Mouse (Mus musculus) hindbrain, embryonic 12.5 days (tissue): ENCODE measurements around the gene Trim71. TPM values are rescaled to one million over a fixed set of nuclear protein-coding genes. Genes with fewer than 3 reads are reported as not detected.

Source experiments
- ATAC-seq: fragments of 200-750 bp; cut with Nextera tagmentation; 2 replicates; pipeline ENCODE4 v1.8.0; 2017; ENCODE audit warnings: moderate TSS enrichment; ENCODE audit not compliant: low FRiP score
- H3K27ac ChIP-seq: fragments of 300-500 bp; sonication (generic); 2 replicates; pipeline ENCODE4 v1.5.1; 2016; ENCODE audit warnings: mild to moderate bottlenecking
- H3K27me3 ChIP-seq: fragments of 300-500 bp; sonication (generic); 2 replicates; pipeline ENCODE4 v1.6.1; 2016; ENCODE audit warnings: mild to moderate bottlenecking
- H3K36me3 ChIP-seq: fragments of 300-500 bp; sonication (generic); 2 replicates; pipeline ENCODE4 v1.6.1; 2016; ENCODE audit warnings: mild to moderate bottlenecking
- H3K4me1 ChIP-seq: fragments of 300-500 bp; sonication (generic); 2 replicates; pipeline ENCODE4 v1.6.1; 2016
- H3K4me2 ChIP-seq: fragments of 300-500 bp; sonication (generic); replicated peaks from 2 replicates; pipeline ENCODE4 v1.6.1; 2016; ENCODE audit warnings: mild to moderate bottlenecking
- H3K4me3 ChIP-seq: fragments of 300-500 bp; sonication (generic); 2 replicates; pipeline ENCODE4 v1.5.1; 2016; ENCODE audit warnings: mild to moderate bottlenecking
- H3K9ac ChIP-seq: fragments of 300-500 bp; sonication (generic); 2 replicates; pipeline ENCODE4 v1.6.1; 2016; ENCODE audit warnings: mild to moderate bottlenecking, moderate library complexity
- H3K9me3 ChIP-seq: fragments of 300-500 bp; sonication (generic); replicated peaks from 2 replicates; pipeline ENCODE4 v1.6.1; 2016; ENCODE audit warnings: mild to moderate bottlenecking
- WGBS: fragments of 180-500 bp; shearing (Covaris S2); methylation state at CpG from one replicate; pipeline ENCODE4 v1.1.7; 2016; 5-methylcytosine and 5-hydroxymethylcytosine counted together
- polyA plus RNA-seq: library from polyadenylated mRNA; unstranded; fragments of >200 nt; fragmentation: Nextera tagmentation; extraction: Ambion mirVana; gene quantifications from 2 replicates; pipeline ENCODE4 v1.2.1, GENCODE M21; 2016

Trim71 gene
- 1.2 and 1.3 TPM in 2 replicates for polyA plus RNA-seq

- Histone ChIP-seq H3K9ac (peak within 1 kb of the TSS; percentile 82), H3K27me3 (peaks cover 8% of the 10 kb centered on the region; the same call in 1 of the 2 replicates), H3K4me2 (peak within 1 kb of the TSS; percentile 76), H3K4me3 (peak within 1 kb of the TSS; percentile 72), H3K9me3 (no peaks in the 10 kb centered on the region), H3K36me3 (no peaks in the 10 kb centered on the region), H3K27ac (peak within 1 kb of the TSS; percentile 91), H3K4me1 (peaks cover 34% of the 10 kb centered on the region)
- WGBS, result under 1% methylated on average over 85 of the region's 91 CpGs
- peak; percentile 78 for ATAC-seq
These were observed at the start of gene Trim71 for GRCm38 (mm10) chr9:114563761-114564606. Gene Trim71, minus strand, starts transcription at chr9:114564369.

DNA sequence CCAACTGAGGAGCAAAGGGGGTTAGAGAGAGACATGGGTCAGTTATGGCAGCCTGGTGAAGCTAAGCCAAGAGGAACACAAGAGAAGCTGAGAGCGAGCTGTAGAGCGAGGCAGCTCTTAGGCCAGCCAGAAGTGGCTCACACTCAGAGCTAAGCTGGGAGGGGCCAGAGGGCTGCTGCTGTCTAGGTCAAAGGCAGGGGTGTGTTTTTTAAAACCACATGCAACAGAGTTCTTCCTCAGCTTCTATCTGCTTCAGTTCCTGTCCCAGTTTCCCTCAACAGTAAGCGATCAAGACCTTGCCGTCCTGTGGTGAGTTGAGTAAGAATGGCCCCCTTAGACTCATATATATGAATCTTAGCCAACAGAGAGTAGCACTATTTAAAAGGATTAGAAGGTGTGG, 48.9 kb upstream of the Trim71 start:
- no peak for ATAC-seq
- no peak overlapping the region for H3K27ac ChIP-seq
- no peak overlapping the region for H3K9ac ChIP-seq
- H3K27me3 ChIP-seq, result no peaks in the 10 kb centered on the region
- H3K36me3 ChIP-seq, result peaks cover 74% of the 10 kb centered on the region
- H3K4me3 ChIP-seq, result no peak overlapping the region
- no peaks in the 10 kb centered on the region for H3K9me3 ChIP-seq
- WGBS, result 97% methylated on average over 4 of the region's 4 CpGs
- H3K4me1 ChIP-seq, result no peaks in the 10 kb centered on the region
- no peak overlapping the region for H3K4me2 ChIP-seq

DNA sequence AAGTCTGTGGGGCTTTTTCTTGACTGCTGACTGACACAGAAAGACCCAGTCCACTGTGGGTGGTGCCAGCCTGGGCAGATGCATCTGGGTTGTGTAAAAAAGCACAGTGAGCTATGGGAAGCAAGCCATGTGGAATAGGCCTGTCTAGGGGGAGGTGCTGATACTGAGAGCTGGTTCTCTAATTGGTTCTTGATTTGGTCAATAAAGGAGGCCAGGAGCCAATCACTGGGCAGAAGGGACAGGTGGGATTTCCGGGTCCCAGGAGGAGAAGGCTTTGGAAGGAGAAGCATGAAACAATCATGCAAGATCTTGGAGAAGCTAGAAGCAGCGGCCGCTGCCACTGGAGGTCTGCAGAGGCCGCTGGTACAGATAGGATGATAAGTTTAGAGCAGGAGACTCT, 48.4 kb upstream of the Trim71 start:
- Histone ChIP-seq H3K36me3 (peaks cover 74% of the 10 kb centered on the region), H3K9ac (no peak overlapping the region), H3K27ac (no peak overlapping the region), H3K4me1 (no peaks in the 10 kb centered on the region), H3K4me3 (no peak overlapping the region), H3K4me2 (no peak overlapping the region), H3K27me3 (no peaks in the 10 kb centered on the region), H3K9me3 (no peaks in the 10 kb centered on the region)
- ATAC-seq, result no peak
- 93% methylated on average over 4 of the region's 4 CpGs for WGBS

DNA sequence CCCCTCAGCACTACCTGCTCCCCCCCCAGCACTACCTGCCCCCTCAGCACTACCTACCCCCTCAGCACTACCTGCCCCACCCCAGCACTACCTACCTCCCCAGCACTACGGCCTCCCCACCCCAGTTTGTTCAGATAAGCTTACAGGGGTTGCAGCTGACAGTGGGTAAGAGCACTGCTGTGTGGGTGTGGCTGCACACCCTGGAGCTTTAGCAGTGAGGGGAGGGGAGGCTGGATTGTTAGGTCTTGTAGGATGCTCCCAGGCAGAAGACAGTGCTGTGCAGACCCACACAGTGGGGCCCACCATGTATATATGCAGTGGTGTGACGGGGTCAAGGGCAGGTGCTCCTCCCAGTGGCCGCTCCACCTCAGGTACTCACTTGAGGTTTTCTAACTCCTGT, 46.1 kb upstream of the Trim71 start:
- Histone ChIP-seq H3K27me3 (no peaks in the 10 kb centered on the region), H3K9me3 (no peaks in the 10 kb centered on the region), H3K4me3 (no peak overlapping the region), H3K36me3 (peaks cover 77% of the 10 kb centered on the region), H3K27ac (no peak overlapping the region), H3K4me1 (no peaks in the 10 kb centered on the region), H3K4me2 (no peak overlapping the region), H3K9ac (no peak overlapping the region)
- 98% methylated on average over 3 of the region's 3 CpGs for WGBS
- ATAC-seq, result no peak

- H3K9ac ChIP-seq, result no peak overlapping the region
- ATAC-seq, result no peak
- H3K4me3 ChIP-seq, result no peak overlapping the region
- H3K4me1 ChIP-seq, result no peaks in the 10 kb centered on the region
- no peak overlapping the region for H3K4me2 ChIP-seq
- peaks cover 49% of the 10 kb centered on the region for H3K36me3 ChIP-seq
- no peak overlapping the region for H3K27ac ChIP-seq
- no peaks in the 10 kb centered on the region for H3K27me3 ChIP-seq
- H3K9me3 ChIP-seq, result no peaks in the 10 kb centered on the region
- 56% methylated on average over 12 of the region's 12 CpGs for WGBS
These were observed 39.8 kb upstream of the Trim71 start for GRCm38 (mm10) chr9:114603876-114604540.

DNA sequence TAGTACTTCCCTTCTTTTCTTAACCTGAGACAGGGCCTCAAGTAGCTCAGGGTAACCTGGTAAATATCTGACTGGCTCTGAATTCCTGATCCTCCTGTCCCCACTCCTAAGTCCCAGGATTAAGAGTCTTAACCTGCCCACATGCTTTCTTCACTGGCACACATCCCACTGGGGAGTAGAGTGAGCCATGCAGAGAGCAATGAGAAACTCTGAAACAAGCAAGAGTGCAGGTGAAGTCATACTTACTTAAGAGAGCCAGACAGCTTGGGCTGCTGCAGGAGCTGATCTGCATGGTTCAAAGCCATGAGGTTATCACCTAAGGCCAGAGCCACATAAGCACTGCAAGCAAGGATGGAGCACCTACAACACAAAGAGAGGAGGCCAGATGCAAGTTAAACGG, 36.9 kb upstream of the Trim71 start:
- WGBS, result 63% methylated on average over 1 of the region's 1 CpGs
- no peak overlapping the region for H3K4me2 ChIP-seq
- ATAC-seq, result no peak
- H3K36me3 ChIP-seq, result peaks cover 50% of the 10 kb centered on the region
- no peaks in the 10 kb centered on the region for H3K9me3 ChIP-seq
- H3K4me1 ChIP-seq, result no peaks in the 10 kb centered on the region
- no peak overlapping the region for H3K9ac ChIP-seq
- H3K4me3 ChIP-seq, result no peak overlapping the region
- H3K27ac ChIP-seq, result no peak overlapping the region
- no peaks in the 10 kb centered on the region for H3K27me3 ChIP-seq

GRCm38 (mm10) chr9:114585017-114585345, 20.8 kb upstream of the Trim71 start:
- WGBS, result 37% methylated on average over 5 of the region's 5 CpGs
- no peak; the same call in 1 of the 2 replicates for ATAC-seq
- Histone ChIP-seq H3K9ac (no peak overlapping the region), H3K4me3 (no peak overlapping the region), H3K27me3 (no peaks in the 10 kb centered on the region), H3K9me3 (no peaks in the 10 kb centered on the region), H3K36me3 (peaks cover 35% of the 10 kb centered on the region), H3K4me2 (no peak overlapping the region), H3K4me1 (peaks cover 10% of the 10 kb centered on the region), H3K27ac (no peak overlapping the region)

DNA sequence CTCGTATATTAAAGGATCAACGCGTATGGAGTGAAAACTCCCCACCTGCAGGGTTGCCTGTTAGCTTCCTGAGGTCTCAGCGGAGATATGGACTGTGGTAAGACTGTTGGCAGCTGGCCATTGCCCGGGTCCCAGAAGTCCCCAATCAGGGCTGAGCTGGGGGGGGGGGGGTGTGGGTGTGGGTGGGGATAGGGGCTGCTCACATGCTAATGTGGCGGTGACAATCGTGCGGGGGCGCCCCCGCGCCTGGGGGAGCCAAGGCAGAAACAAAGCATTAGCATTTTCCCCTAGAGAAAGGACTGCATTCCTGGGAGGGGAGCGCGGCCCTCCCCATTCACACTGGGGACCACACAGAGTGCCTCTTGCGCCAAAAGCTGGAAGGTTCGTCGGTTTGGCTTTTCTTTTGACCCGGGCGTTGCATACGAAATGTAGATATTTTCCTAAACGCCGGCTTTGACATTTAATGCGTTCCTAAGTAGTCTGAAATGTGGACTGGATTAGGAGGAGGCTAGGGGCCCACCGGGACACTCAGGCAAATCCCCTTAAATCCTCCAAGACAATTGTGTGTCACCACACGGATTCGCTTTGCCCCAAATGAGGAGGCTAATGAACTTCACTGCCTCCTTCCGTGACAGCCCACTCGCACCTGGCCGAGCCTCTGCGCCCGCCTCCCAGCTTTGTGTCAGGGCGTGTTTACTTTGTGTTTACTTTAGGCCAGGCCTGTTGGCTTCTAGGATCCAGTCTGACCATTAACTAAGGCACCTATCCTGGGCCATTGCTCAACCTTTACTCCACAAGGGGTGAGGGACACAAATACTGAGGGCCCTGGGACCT, 20.2 kb upstream of the Trim71 start:
- Histone ChIP-seq H3K4me1 (peaks cover 10% of the 10 kb centered on the region), H3K36me3 (peaks cover 29% of the 10 kb centered on the region), H3K27ac (peak overlapping the region; percentile 40; the same call in 1 of the 2 replicates), H3K9ac (0 out of 2 replicates have a peak overlapping the region, but pooled peaks have one; percentile 23), H3K4me2 (peak overlapping the region; percentile 52), H3K4me3 (peak overlapping the region; percentile 22), H3K27me3 (no peaks in the 10 kb centered on the region), H3K9me3 (no peaks in the 10 kb centered on the region)
- ATAC-seq, result peak; percentile 89
- 2% methylated on average over 31 of the region's 31 CpGs for WGBS

- Histone ChIP-seq H3K9me3 (no peaks in the 10 kb centered on the region), H3K36me3 (peaks cover 23% of the 10 kb centered on the region), H3K4me3 (peak overlapping the region; percentile 22), H3K27me3 (no peaks in the 10 kb centered on the region), H3K27ac (peak overlapping the region; percentile 40), H3K4me1 (peaks cover 10% of the 10 kb centered on the region), H3K9ac (0 out of 2 replicates have a peak overlapping the region, but pooled peaks have one; percentile 23), H3K4me2 (peak overlapping the region; percentile 52)
- ATAC-seq, result peak; percentile 76
- 1% methylated on average over 23 of the region's 23 CpGs for WGBS
These were observed 19.6 kb upstream of the Trim71 start for GRCm38 (mm10) chr9:114583812-114584182.

- Histone ChIP-seq H3K36me3 (no peaks in the 10 kb centered on the region), H3K9ac (no peak overlapping the region), H3K4me2 (no peak overlapping the region), H3K27me3 (no peaks in the 10 kb centered on the region), H3K9me3 (no peaks in the 10 kb centered on the region), H3K27ac (no peak overlapping the region), H3K4me3 (no peak overlapping the region), H3K4me1 (no peaks in the 10 kb centered on the region)
- no peak for ATAC-seq
- WGBS, result 71% methylated on average over 11 of the region's 11 CpGs
These were observed 14.5 kb upstream of the Trim71 start for GRCm38 (mm10) chr9:114578646-114579045.

GRCm38 (mm10) chr9:114576001-114576400, 11.8 kb upstream of the Trim71 start:
- WGBS, result 96% methylated on average over 1 of the region's 1 CpGs
- no peak overlapping the region for H3K9ac ChIP-seq
- no peaks in the 10 kb centered on the region for H3K27me3 ChIP-seq

DNA sequence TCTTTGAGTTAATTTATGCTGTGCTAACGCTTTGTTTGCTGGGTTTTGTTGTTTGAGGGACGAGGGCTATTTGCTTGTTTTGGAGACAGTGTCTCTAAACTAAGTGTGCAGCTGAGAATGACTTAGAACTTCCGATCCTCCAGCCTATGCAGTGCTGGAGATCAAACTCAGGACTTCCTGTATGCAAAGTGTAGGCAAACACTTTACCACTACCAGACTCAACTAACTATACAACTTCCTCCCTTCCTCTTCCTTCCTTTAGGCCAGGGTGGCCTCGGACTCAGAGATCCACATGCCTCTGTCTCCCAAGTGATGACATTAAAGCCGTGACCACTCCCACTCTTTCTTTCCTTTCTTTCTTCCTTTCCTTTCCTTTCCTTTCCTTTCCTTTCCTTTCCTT, 9.4 kb upstream of the Trim71 start:
- Histone ChIP-seq H3K4me2 (no peak overlapping the region), H3K27me3 (no peaks in the 10 kb centered on the region)

More at GRCm38 (mm10) chr9:114576001-114576400, 11.8 kb upstream of the Trim71 start:
- H3K9me3 ChIP-seq, result no peaks in the 10 kb centered on the region
- no peaks in the 10 kb centered on the region for H3K4me1 ChIP-seq
- no peak for ATAC-seq
- no peak overlapping the region for H3K4me2 ChIP-seq
- no peaks in the 10 kb centered on the region for H3K36me3 ChIP-seq
- no peak overlapping the region for H3K4me3 ChIP-seq
- no peak overlapping the region for H3K27ac ChIP-seq

More for the DNA sequence above, 9.4 kb upstream of the Trim71 start:
- no peak overlapping the region for H3K27ac ChIP-seq
- H3K4me1 ChIP-seq, result no peaks in the 10 kb centered on the region
- H3K9me3 ChIP-seq, result no peaks in the 10 kb centered on the region
- H3K4me3 ChIP-seq, result no peak overlapping the region
- no peaks in the 10 kb centered on the region for H3K36me3 ChIP-seq
- no peak overlapping the region for H3K9ac ChIP-seq
- ATAC-seq, result no peak
- 66% methylated on average over 5 of the region's 5 CpGs for WGBS
